Mouse (Mus musculus) liver, embryonic 14.5 days (tissue): ENCODE data around the gene Iqsec1.

Experiments
- CTCF ChIP-seq: IDR thresholded peaks from 2 replicates; pipeline ENCODE4 v1.5.1; 2016; ENCODE audit warnings: antibody characterized with exemption, low read depth, control low read depth
- EP300 ChIP-seq: IDR thresholded peaks from 2 replicates; pipeline ENCODE4 v1.6.1; 2016; ENCODE audit warnings: antibody characterized with exemption, low read depth

DNA sequence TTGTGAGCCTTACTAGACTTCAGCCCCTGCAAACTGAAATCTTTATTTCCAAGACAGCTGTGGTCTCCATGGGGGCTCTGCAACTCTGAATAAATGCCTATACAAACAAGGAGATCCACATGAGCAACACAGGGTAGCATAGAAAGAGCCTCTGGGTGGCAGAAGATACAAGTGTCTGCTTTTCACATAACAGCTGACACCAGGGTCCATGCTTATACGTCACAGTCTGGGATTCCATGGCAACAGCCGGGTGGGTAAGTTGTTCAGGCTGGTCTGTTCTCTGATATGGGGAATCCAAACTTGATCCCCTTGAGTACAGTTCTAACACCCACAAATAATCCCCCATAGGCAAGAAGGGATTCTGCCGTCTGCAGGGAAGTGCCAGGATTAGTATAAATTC, 108.1 kb downstream of the Iqsec1 start:
- TF ChIP-seq CTCF: no peak
- TF ChIP-seq EP300: no peak
